Mouse (Mus musculus): Measurements from ENCODE around the gene Rnft2.

The Rnft2 gene

GRCm38 (mm10) chr5:118244606-118245443 is at the start of gene Rnft2, which contains the start of gene 2410131K14Rik:
Rnft2 (minus strand) TSS chr5:118245116.
2410131K14Rik (plus strand) TSS chr5:118245227.
- peak; percentile 99 for DNase-seq (ENCODE audit: low read depth, low spot score)

GRCm38 (mm10) chr5:118294086-118294864 is 49.4 kb upstream of the Rnft2 start:
- DNase-seq (ENCODE audit: low read depth, low spot score) = peak; percentile 60

- DNase-seq (ENCODE audit: low read depth, low spot score) = no peak
Observed at GRCm38 (mm10) chr5:118292476-118292875, 47.6 kb upstream of the Rnft2 start.

- no peak for DNase-seq (ENCODE audit: low read depth, low spot score)
Observed at GRCm38 (mm10) chr5:118291453-118291852, 46.5 kb upstream of the Rnft2 start.

GRCm38 (mm10) chr5:118277741-118278495 is 33.0 kb upstream of the Rnft2 start:
- no peak for DNase-seq (ENCODE audit: low read depth, low spot score)

- peak; percentile 67 for DNase-seq (ENCODE audit: low read depth, low spot score)
Observed at GRCm38 (mm10) chr5:118276711-118277110, 31.8 kb upstream of the Rnft2 start.

GRCm38 (mm10) chr5:118276281-118276680 is 31.4 kb upstream of the Rnft2 start:
- DNase-seq (ENCODE audit: low read depth, low spot score) = no peak

- no peak for DNase-seq (ENCODE audit: low read depth, low spot score)
Observed at GRCm38 (mm10) chr5:118274546-118274945, 29.6 kb upstream of the Rnft2 start.

GRCm38 (mm10) chr5:118273446-118273845 is 28.5 kb upstream of the Rnft2 start:
- DNase-seq (ENCODE audit: low read depth, low spot score) = no peak

- no peak for DNase-seq (ENCODE audit: low read depth, low spot score)
Observed at GRCm38 (mm10) chr5:118271449-118272110, 26.7 kb upstream of the Rnft2 start.

- peak; percentile 80 for DNase-seq (ENCODE audit: low read depth, low spot score)
Observed at GRCm38 (mm10) chr5:118268987-118269386, 24.1 kb upstream of the Rnft2 start.

GRCm38 (mm10) chr5:118266309-118266708 is 21.4 kb upstream of the Rnft2 start:
- DNase-seq (ENCODE audit: low read depth, low spot score) = no peak

- DNase-seq (ENCODE audit: low read depth, low spot score) = no peak
Observed at GRCm38 (mm10) chr5:118265366-118265765, 20.4 kb upstream of the Rnft2 start.

- DNase-seq (ENCODE audit: low read depth, low spot score) = no peak
Observed at GRCm38 (mm10) chr5:118264279-118264678, 19.4 kb upstream of the Rnft2 start.

GRCm38 (mm10) chr5:118262418-118262817 is 17.5 kb upstream of the Rnft2 start:
- no peak for DNase-seq (ENCODE audit: low read depth, low spot score)

- DNase-seq (ENCODE audit: low read depth, low spot score) = no peak
Observed at GRCm38 (mm10) chr5:118261181-118261580, 16.3 kb upstream of the Rnft2 start.

- no peak for DNase-seq (ENCODE audit: low read depth, low spot score)
Observed at GRCm38 (mm10) chr5:118260642-118261041, 15.7 kb upstream of the Rnft2 start.

- no peak for DNase-seq (ENCODE audit: low read depth, low spot score)
Observed at GRCm38 (mm10) chr5:118260055-118260454, 15.1 kb upstream of the Rnft2 start.

- no peak for DNase-seq (ENCODE audit: low read depth, low spot score)
Observed at GRCm38 (mm10) chr5:118259636-118260035, 14.7 kb upstream of the Rnft2 start.

GRCm38 (mm10) chr5:118259152-118259551 is 14.2 kb upstream of the Rnft2 start:
- no peak for DNase-seq (ENCODE audit: low read depth, low spot score)

GRCm38 (mm10) chr5:118256981-118257380 is 12.1 kb upstream of the Rnft2 start:
- no peak for DNase-seq (ENCODE audit: low read depth, low spot score)
